10 mouse cellular contexts compared by ENCODE assay signal in the genomic region with DNA sequence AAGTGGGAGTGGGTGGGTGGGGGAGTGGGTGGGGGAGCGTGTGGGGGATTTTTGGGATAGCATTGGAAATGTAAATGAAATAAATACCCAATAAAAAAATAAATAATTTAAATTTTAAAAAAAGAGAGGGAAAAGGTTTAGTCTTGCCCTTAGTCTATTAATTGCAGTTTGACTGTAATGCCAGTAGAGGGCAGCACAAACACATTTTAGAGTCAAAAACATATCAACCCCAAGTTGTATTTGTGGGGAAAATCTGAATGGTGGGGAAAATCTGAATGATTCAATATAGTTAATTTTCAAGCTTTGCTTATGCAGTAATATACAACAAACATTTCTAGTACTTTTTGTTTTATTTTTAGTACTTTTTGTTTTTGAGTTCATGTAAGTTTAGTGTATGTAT. TPM values are rescaled to one million over a fixed set of nuclear protein-coding genes. Genes with fewer than 3 reads are reported as not detected.
DNase-seq lines count a peak whose midpoint lies in the region; ATAC-seq lines count a peak whose summit lies in the region.
"Had no signal": no experiment of that assay in that cellular context is flagged by ENCODE, and none has a peak within 500 bp of the region (broad histone marks: within the 10 kb centered on the region; RNA-seq: fewer than 3 reads in every experiment).

No protein-coding gene starts in this region.

- H3K9ac ChIP-seq in kidney, embryonic 15.5 days = no peak overlapping the region
- H3K9ac ChIP-seq: limb, embryonic 15.5 days had no signal

- peaks cover 14% of the 10 kb centered on the region for H3K4me1 ChIP-seq in kidney, embryonic 15.5 days

- 7% methylated on average over 1 of the region's 1 CpGs for WGBS in kidney, embryonic 15.5 days

- H3K36me3 ChIP-seq in kidney, embryonic 15.5 days = no peaks in the 10 kb centered on the region
- H3K36me3 ChIP-seq: limb, embryonic 15.5 days had no signal

- H3K9me3 ChIP-seq in kidney, embryonic 15.5 days (replicated peaks) = no peaks in the 10 kb centered on the region
- H3K9me3 ChIP-seq: limb, embryonic 15.5 days had no signal

- ATAC-seq in kidney, embryonic 15.5 days (replicated peaks; ENCODE audit: low FRiP score) = no peak

- no peak overlapping the region for H3K4me2 ChIP-seq in kidney, embryonic 15.5 days
- H3K4me2 ChIP-seq: limb, embryonic 15.5 days had no signal

- peaks cover 38% of the 10 kb centered on the region for H3K27me3 ChIP-seq in kidney, embryonic 15.5 days

- H3K27ac ChIP-seq in kidney, embryonic 15.5 days = no peak overlapping the region
- H3K27ac ChIP-seq: limb, embryonic 15.5 days had no signal

- peak; percentile 10 for DNase-seq in adrenal gland, postnatal 14 days
- DNase-seq in adrenal gland, postnatal 25 days = no peak
- DNase-seq in kidney, postnatal 14 days = peak; percentile 8
- DNase-seq in A20 (ENCODE audit: low read depth, low spot score) = peak; percentile 57
- peak; percentile 43 for DNase-seq in embryo, embryonic 11 days
- no peak for DNase-seq in spleen, adult 18-20 months
- DNase-seq in urinary bladder, postnatal 14 days (ENCODE audit: low spot score) = no peak
- DNase-seq: thymus, adult 2 months had no signal

- H3K4me3 ChIP-seq in kidney, embryonic 15.5 days (replicated peaks) = no peak overlapping the region
- H3K4me3 ChIP-seq: limb, embryonic 15.5 days had no signal

RNA-seq across cellular contexts. Expression of a gene that starts 3.3 kb away (rescaled TPM):
- 0.59 and 1.1 TPM in 2 replicates for total RNA-seq in adrenal gland, postnatal 14 days (2021)
- 1.00 and 1.2 TPM in 2 replicates for total RNA-seq in adrenal gland, postnatal 25 days (2021)
- 0.73 and 1.2 TPM in 2 replicates for polyA plus RNA-seq in kidney, embryonic 15.5 days (2015; fragmentation: Nextera tagmentation; extraction: Ambion mirVana)
- polyA plus RNA-seq: thymus, adult 2 months had no signal

RNA-seq across cellular contexts. Expression of a gene that starts 21.9 kb away (rescaled TPM):
- 9.2 and 9.4 TPM in 2 replicates for total RNA-seq in adrenal gland, postnatal 14 days (2021)
- 4.3 and 5.9 TPM in 2 replicates for total RNA-seq in adrenal gland, postnatal 25 days (2021)
- polyA plus RNA-seq in kidney, embryonic 15.5 days (2015; fragmentation: Nextera tagmentation; extraction: Ambion mirVana) = 52.3 TPM in 2 replicates

Comparison
In these comparisons a context has a peak if more than half of its experiments do, and no peak if none do; other contexts are left out.
1. DNase-seq: peak in adrenal gland, postnatal 14 days (single experiment), kidney, postnatal 14 days (single experiment), A20 (single experiment) and embryo, embryonic 11 days (single experiment); none in adrenal gland, postnatal 25 days (single experiment), spleen, adult 18-20 months (0 of 2) and urinary bladder, postnatal 14 days (single experiment).